Mouse (Mus musculus): ENCODE results near the gene Nrip2.

DNA sequence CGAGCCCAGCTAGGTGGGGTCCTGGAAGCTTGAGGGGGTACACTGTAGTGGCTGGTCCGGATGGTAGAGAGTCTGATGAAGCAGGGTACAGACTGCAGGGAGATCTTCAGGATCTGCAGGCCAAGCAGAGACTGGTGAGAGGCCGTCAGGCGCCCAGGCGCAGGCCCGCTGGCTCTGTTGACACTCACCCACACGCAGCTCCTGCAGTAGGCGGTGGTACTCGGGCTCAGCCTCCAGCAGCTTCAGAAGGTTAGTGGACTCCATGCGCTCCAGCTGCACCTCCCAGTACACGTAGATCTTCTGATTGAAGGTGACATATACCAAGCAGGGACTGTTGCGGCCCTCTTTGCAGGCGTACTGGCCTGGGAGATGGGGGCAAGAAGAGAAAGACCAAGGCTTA is 11.2 kb downstream of the Nrip2 start:
- TF ChIP-seq CTCF (IDR thresholded peaks at IDR 0.05; ENCODE audit: low read depth) (no peak), EP300 (IDR thresholded peaks at IDR 0.05; ENCODE audit: low read depth) (no peak)
